Mouse (Mus musculus) neural tube, embryonic 11.5 days (tissue): Measurements from ENCODE around the gene Kctd11. TPM values are rescaled to one million over a fixed set of nuclear protein-coding genes. Genes with fewer than 3 reads are reported as not detected.
"Not testable (repeated sequence)": the region's sequence is repeated elsewhere in the genome, so short reads cannot be mapped to it uniquely, and the experiment has no call there.

ENCODE experiments used
- ATAC-seq: fragments of 200-750 bp; cut with Nextera tagmentation; 2 replicates; pipeline ENCODE4 v1.8.0; 2017; ENCODE audit warnings: moderate number of reproducible peaks, mild to moderate bottlenecking, moderate TSS enrichment, moderate library complexity; ENCODE audit not compliant: insufficient read depth, low FRiP score, low TSS enrichment
- DNase-seq: peaks from one replicate; pipeline ENCODE4 v3.0.0-alpha.2; 2015; ENCODE audit warnings: low spot score
- H3K27ac ChIP-seq: fragments of 300-500 bp; sonication (generic); 2 replicates; pipeline ENCODE4 v1.5.1; 2014; ENCODE audit warnings: low read depth, mild to moderate bottlenecking, low read length
- H3K27me3 ChIP-seq: fragments of 300-500 bp; sonication (generic); 2 replicates; pipeline ENCODE4 v1.6.1; 2014; ENCODE audit warnings: mild to moderate bottlenecking, low read length, mixed read lengths; ENCODE audit not compliant: control insufficient read depth, insufficient read depth
- H3K36me3 ChIP-seq: fragments of 300-500 bp; sonication (generic); 2 replicates; pipeline ENCODE4 v1.6.1; 2014; ENCODE audit warnings: mild to moderate bottlenecking, low read length, moderate library complexity, mixed read lengths; ENCODE audit not compliant: control insufficient read depth, insufficient read depth
- H3K4me1 ChIP-seq: fragments of 300-500 bp; sonication (generic); 2 replicates; pipeline ENCODE4 v1.6.1; 2014; ENCODE audit warnings: low read length, mixed read lengths; ENCODE audit not compliant: control insufficient read depth, insufficient read depth
- H3K4me2 ChIP-seq: fragments of 300-500 bp; sonication (generic); 2 replicates; pipeline ENCODE4 v1.6.1; 2014; ENCODE audit warnings: low read depth, mild to moderate bottlenecking, moderate library complexity
- H3K4me3 ChIP-seq: fragments of 300-500 bp; sonication (generic); 2 replicates; pipeline ENCODE4 v1.5.1; 2014; ENCODE audit warnings: low read depth, low read length
- H3K9ac ChIP-seq: fragments of 300-500 bp; sonication (generic); 2 replicates; pipeline ENCODE4 v1.6.1; 2014; ENCODE audit warnings: mild to moderate bottlenecking, low read length
- H3K9me3 ChIP-seq: fragments of 300-500 bp; sonication (generic); 2 replicates; pipeline ENCODE4 v1.6.1; 2016; ENCODE audit warnings: low read length; ENCODE audit not compliant: control insufficient read depth
- WGBS: fragments of 180-500 bp; shearing (Covaris S2); extraction: QIAGEN DNeasy Blood & Tissue Kit; methylation state at CpG from one replicate; pipeline ENCODE4 v1.1.7; 2014; 5-methylcytosine and 5-hydroxymethylcytosine counted together
- polyA plus RNA-seq: library from polyadenylated mRNA; unstranded; fragments of >200 nt; fragmentation: Nextera tagmentation; extraction: Ambion mirVana; gene quantifications from 2 replicates; pipeline ENCODE4 v1.2.1, GENCODE M21; 2014

The Kctd11 gene
- 3.1 and 3.6 TPM in 2 replicates for polyA plus RNA-seq

DNA sequence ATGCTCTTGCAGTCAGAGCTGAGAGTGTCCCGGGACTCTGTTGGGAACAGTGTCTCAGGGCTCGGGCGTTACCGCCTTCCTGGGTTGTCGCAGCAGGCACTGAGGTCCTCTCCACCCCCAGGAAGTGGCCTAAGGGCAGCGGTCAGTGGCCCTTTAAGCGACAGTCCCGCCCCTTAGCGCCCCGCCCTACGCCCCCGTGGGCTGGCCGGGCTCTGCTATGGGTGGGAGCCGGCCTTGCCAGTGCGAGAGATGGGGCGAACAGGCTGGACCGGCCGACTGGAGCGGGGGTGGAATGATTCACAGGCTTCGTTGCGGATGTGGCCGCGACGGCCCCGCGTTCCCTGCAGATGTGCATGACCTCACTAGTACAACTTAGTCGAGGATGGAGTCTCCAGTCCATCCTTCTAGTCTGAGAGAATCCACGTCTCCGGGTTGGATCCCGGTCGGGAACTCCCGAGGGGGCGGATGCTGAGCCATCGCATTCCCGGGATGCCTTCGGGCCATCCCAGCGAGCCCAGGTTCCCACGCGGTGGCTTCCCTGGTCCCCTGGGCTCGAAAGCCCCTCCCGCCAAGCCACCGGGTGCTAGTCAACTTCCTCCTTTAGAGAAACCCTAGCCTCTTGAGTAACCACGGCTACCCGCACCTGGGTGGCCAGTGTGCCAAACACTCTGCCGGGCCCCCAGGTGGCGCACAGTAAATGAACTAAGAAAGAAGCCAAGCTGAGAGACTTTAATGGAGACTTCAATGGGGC is at the start of gene Kctd11:
Gene Kctd11 (minus strand): TSS at position 554 of the 751 bp plus-strand sequence.
- H3K9me3 ChIP-seq: no peaks in the 10 kb centered on the region
- H3K9ac ChIP-seq: peak within 1 kb of the TSS; percentile 63
- DNase-seq (peak; percentile 83), ATAC-seq (peak; percentile 71)
- peak within 1 kb of the TSS; percentile 50 for H3K4me3 ChIP-seq
- H3K4me1 ChIP-seq: peaks cover 13% of the 10 kb centered on the region
- H3K27ac ChIP-seq: peak within 1 kb of the TSS; percentile 34; the same call in 1 of the 2 replicates
- WGBS: under 1% methylated on average over 46 of the region's 46 CpGs
- H3K36me3 ChIP-seq: no peaks in the 10 kb centered on the region
- H3K4me2 ChIP-seq: peak within 1 kb of the TSS; percentile 79
- H3K27me3 ChIP-seq: no peaks in the 10 kb centered on the region

DNA sequence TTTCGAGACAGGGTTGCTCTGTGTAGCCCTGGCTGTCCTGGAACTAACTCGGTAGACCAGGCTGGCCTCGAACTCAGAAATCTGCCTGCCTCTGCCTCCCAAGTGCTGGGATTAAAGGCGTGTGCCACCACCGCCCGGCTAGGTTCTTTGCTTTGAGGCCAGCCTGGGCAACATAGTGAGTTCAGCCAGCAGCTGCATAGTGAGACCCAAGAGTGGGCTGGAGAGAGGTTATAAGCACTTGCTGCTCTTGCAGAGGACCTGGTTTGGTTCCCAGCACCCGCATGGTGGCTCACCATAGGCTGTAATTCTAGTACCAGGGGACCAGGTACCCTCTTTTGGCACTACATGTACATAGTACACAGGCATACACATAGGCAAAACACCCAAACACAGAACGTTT is 49.0 kb upstream of the Kctd11 start:
- H3K4me3 ChIP-seq, H3K9me3 ChIP-seq, H3K9ac ChIP-seq, H3K27ac ChIP-seq, H3K27me3 ChIP-seq, H3K4me2 ChIP-seq, H3K4me1 ChIP-seq, DNase-seq, ATAC-seq, H3K36me3 ChIP-seq: not testable (repeated sequence)
- WGBS: 93% methylated on average over 8 of the region's 8 CpGs

GRCm38 (mm10) chr11:69929712-69930111 is 48.5 kb upstream of the Kctd11 start:
- Histone ChIP-seq H3K9me3 (no peaks in the 10 kb centered on the region), H3K9ac (no peak overlapping the region), H3K27ac (no peak overlapping the region), H3K4me2 (no peak overlapping the region), H3K27me3 (no peaks in the 10 kb centered on the region; the same call in 1 of the 2 replicates), H3K36me3 (no peaks in the 10 kb centered on the region), H3K4me1 (no peaks in the 10 kb centered on the region), H3K4me3 (no peak overlapping the region)
- ATAC-seq (no peak), DNase-seq (no peak)
- WGBS: 84% methylated on average over 4 of the region's 4 CpGs

- Histone ChIP-seq H3K27ac (no peak overlapping the region), H3K27me3 (no peaks in the 10 kb centered on the region), H3K9me3 (no peaks in the 10 kb centered on the region), H3K4me1 (0 out of 2 replicates have a peak, but pooled peaks cover 2% of the 10 kb centered on the region), H3K36me3 (no peaks in the 10 kb centered on the region), H3K9ac (no peak overlapping the region), H3K4me3 (no peak overlapping the region), H3K4me2 (no peak overlapping the region)
- ATAC-seq (no peak), DNase-seq (no peak)
- WGBS: 93% methylated on average over 2 of the region's 2 CpGs
Observed at GRCm38 (mm10) chr11:69927501-69927900, 46.3 kb upstream of the Kctd11 start.

DNA sequence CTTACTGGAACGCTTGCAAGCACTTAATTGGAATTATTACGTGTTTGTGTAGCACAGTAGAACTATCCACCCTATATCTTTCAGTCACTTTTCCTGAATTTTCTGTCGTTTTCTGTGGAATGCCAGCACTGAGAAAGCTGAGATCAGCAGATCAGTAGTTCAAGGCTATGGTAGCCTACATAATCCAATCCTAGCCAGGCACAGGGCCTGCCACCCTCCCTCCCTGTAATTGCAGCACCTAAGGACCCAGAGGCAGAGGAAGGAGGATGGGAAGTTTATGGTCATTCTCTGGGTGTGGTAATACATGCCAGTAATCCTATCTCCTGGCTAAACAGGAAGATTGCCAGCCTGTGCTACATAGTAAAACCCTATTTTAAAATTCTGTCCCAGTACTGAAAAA is 41.6 kb upstream of the Kctd11 start:
- Histone ChIP-seq H3K27me3 (no peaks in the 10 kb centered on the region), H3K27ac (no peak overlapping the region), H3K4me3 (no peak overlapping the region), H3K4me1 (peaks cover 9% of the 10 kb centered on the region), H3K36me3 (peaks cover 6% of the 10 kb centered on the region), H3K4me2 (no peak overlapping the region; the same call in 1 of the 2 replicates), H3K9me3 (no peaks in the 10 kb centered on the region), H3K9ac (peak overlapping the region; percentile 11; the same call in 1 of the 2 replicates)
- DNase-seq (no peak), ATAC-seq (no peak)
- 77% methylated on average over 3 of the region's 3 CpGs for WGBS

DNA sequence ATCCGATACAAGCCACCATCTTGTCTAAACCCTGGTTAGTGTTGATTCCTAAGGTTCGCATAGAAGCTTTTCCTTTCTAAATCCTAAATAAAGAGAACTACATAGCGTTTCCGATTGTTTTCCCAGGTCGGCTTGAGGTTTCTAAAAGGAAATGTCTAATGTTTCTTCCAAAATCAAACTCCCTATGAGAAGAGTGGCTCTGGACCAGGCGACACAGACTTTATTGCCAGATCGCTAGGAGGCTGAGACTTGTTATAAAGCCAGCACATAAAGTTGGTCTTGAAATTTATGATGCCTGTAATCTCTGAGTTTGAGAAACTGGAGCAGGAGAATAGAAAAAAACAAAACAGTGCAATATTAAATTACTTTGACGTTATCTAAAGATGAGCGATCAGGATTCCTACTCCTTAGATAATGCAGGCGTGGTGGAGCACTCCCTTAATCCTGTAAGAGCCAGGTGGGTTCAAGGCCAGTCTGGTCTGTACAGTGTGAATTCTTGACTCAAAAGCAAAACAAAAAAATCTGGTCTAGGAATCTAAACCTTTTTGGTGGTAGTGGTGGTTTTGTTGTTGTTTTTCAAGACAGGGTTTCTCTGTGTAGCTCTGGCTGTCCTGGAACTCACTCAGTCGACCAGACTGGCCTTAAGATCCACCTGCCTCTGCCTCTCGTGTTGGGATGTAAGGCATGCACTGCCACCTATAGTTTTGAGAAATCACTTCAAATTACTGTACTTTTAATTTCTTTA is 41.0 kb upstream of the Kctd11 start:
- Histone ChIP-seq H3K9ac (peak overlapping the region; percentile 59), H3K27ac (peak overlapping the region; percentile 77), H3K4me1 (peaks cover 9% of the 10 kb centered on the region), H3K9me3 (no peaks in the 10 kb centered on the region), H3K36me3 (peaks cover 12% of the 10 kb centered on the region), H3K27me3 (no peaks in the 10 kb centered on the region), H3K4me2 (peak overlapping the region; percentile 55), H3K4me3 (peak overlapping the region; percentile 96)
- WGBS: 6% methylated on average over 12 of the region's 12 CpGs
- ATAC-seq (no peak), DNase-seq (no peak)

DNA sequence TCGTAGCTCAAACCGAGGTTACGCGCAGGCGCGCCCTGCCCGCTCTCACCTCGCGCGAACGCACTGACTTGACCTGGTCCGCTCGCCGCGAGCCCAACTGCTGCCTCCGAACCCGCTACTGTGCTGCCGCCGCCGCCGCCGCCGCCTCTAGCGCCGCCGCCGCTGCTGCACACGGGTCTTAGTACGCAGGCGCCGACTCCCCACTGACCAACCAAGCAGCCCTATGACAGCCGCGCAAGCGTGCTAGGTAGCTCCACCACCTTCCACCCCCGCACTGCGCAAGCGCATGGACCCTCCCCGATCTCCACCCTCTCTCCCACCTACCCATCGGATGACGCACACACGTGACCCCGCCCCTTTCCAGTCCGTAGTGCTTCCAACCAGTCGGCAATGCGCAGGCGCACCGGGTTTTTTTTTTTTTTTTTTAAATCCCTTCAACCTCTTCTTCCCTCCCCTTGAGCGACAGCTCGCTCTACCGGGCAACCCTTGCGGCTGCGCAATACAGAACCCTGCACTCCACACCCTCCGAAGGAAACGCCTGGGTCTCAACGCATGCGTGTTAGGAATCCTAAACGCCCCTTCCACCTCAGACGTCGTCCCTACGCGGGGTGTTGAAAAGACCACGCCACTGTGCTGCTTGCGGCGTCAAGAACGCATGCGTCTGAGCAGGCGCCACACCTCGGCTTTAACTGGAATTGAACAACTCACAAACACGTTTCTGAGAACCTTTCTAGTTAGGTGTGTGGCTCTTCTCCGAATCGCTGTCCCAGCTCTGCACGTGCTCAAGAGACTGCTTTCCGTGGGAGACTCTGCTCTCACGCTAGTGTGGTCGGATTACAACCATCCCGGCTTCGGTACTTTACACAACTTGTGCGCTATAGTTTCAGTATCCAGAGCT is 40.2 kb upstream of the Kctd11 start, which contains the start of gene Eif5a:
Gene Eif5a (minus strand): TSS at position 845 of the 898 bp plus-strand sequence.
- H3K9me3 ChIP-seq: no peaks in the 10 kb centered on the region
- no peaks in the 10 kb centered on the region for H3K27me3 ChIP-seq
- H3K4me1 ChIP-seq: peaks cover 9% of the 10 kb centered on the region
- peak within 1 kb of the TSS; percentile 88 for H3K27ac ChIP-seq
- ATAC-seq (peak; percentile 92), DNase-seq (peak; percentile 100)
- H3K36me3 ChIP-seq: peaks cover 15% of the 10 kb centered on the region
- H3K4me3 ChIP-seq: peak within 1 kb of the TSS; percentile 96
- WGBS: under 1% methylated on average over 70 of the region's 78 CpGs
- peak within 1 kb of the TSS; percentile 98 for H3K4me2 ChIP-seq
- H3K9ac ChIP-seq: peak within 1 kb of the TSS; percentile 91
